14 mouse cellular contexts compared by ENCODE assay signal in the genomic region with DNA sequence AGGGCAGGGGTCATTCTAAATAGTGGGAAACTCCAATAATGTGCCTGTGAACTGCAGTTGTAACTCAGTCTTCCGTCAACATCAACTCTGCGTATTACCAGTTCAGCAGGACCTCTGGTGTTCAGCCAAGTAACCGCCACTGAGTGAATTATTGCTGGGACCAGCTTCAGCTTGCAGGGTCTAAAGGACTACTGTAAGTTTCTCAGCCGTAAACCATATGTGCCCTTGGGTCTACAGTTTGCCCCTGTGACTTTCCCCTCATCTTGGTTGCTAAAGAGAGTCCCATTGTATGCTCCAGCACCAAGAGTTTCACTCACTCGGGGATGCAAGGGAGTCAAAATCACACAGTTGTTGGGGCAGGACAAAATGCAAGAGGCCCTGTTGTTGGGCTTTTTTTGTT.
DNase-seq lines count a peak whose midpoint lies in the region; ATAC-seq and TF ChIP-seq lines count a peak whose summit lies in the region.
"Had no signal": no experiment of that assay in that cellular context is flagged by ENCODE, and none has a peak within 500 bp of the region (broad histone marks: within the 10 kb centered on the region; RNA-seq: fewer than 3 reads in every experiment).

No protein-coding gene starts in this region.

- no peak for TF ChIP-seq POLR2A in kidney, adult 2 months (IDR thresholded peaks at IDR 0.05; ENCODE audit: low read depth, low read length)

- no peak overlapping the region for H3K4me2 ChIP-seq in hindbrain, embryonic 14.5 days (replicated peaks)
- H3K4me2 ChIP-seq: embryonic facial prominence, embryonic 15.5 days; heart, embryonic 15.5 days had no signal

- no peak overlapping the region for H3K4me3 ChIP-seq in kidney, adult 2 months (ENCODE audit: insufficient read depth, low read depth, low read length)
- no peak overlapping the region for H3K4me3 ChIP-seq in hindbrain, embryonic 14.5 days (replicated peaks; ENCODE audit: low read length)
- H3K4me3 ChIP-seq: embryonic facial prominence, embryonic 15.5 days; heart, embryonic 15.5 days had no signal

- no peak overlapping the region for H3K27ac ChIP-seq in kidney, adult 2 months (ENCODE audit: insufficient read depth, low read depth, low read length)
- peak overlapping the region; percentile 59 for H3K27ac ChIP-seq in hindbrain, embryonic 14.5 days
- H3K27ac ChIP-seq: embryonic facial prominence, embryonic 15.5 days; heart, embryonic 15.5 days had no signal

- H3K9ac ChIP-seq in hindbrain, embryonic 14.5 days, result no peak overlapping the region
- H3K9ac ChIP-seq: embryonic facial prominence, embryonic 15.5 days; heart, embryonic 15.5 days had no signal

- H3K4me1 ChIP-seq in kidney, adult 2 months (ENCODE audit: control insufficient read depth, insufficient read depth, low read length), result no peaks in the 10 kb centered on the region
- no peaks in the 10 kb centered on the region for H3K4me1 ChIP-seq in hindbrain, embryonic 14.5 days (replicated peaks; ENCODE audit: control insufficient read depth, insufficient read depth, low read length)
- H3K4me1 ChIP-seq: embryonic facial prominence, embryonic 15.5 days; heart, embryonic 15.5 days had no signal

- no peaks in the 10 kb centered on the region for H3K27me3 ChIP-seq in kidney, adult 2 months (replicated peaks; ENCODE audit: control insufficient read depth, insufficient read depth, low read length)
- H3K27me3 ChIP-seq in hindbrain, embryonic 14.5 days (ENCODE audit: control insufficient read depth, insufficient read depth, low read length), result no peaks in the 10 kb centered on the region
- H3K27me3 ChIP-seq: embryonic facial prominence, embryonic 15.5 days; heart, embryonic 15.5 days had no signal

- no peaks in the 10 kb centered on the region for H3K9me3 ChIP-seq in hindbrain, embryonic 14.5 days (ENCODE audit: control insufficient read depth, low read length)
- H3K9me3 ChIP-seq: embryonic facial prominence, embryonic 15.5 days; heart, embryonic 15.5 days had no signal

- TF ChIP-seq CTCF in kidney, adult 2 months (conservative IDR thresholded peaks at IDR 0.05; ENCODE audit: insufficient read depth, insufficient read length, low read depth, low read length), result no peak

- 21% methylated on average over 5 of the region's 5 CpGs for WGBS in kidney, adult 2 months
- WGBS in hindbrain, embryonic 14.5 days, result 49% methylated on average over 5 of the region's 5 CpGs

- DNase-seq in kidney, postnatal 14 days, result peak; percentile 37
- DNase-seq in kidney, adult 2 months, result no peak
- DNase-seq in urinary bladder, postnatal 25 days (ENCODE audit: low spot score), result peak; percentile 27
- DNase-seq in urinary bladder, postnatal 10 days (ENCODE audit: low spot score), result no peak
- peak; percentile 76 for DNase-seq in hindbrain, embryonic 14.5 days (ENCODE audit: low spot score)
- no peak for DNase-seq in thymus, postnatal 0 days (ENCODE audit: low spot score)
- no peak for DNase-seq in frontal cortex, postnatal 25 days (ENCODE audit: low spot score in 2 of 2)
- DNase-seq: adrenal gland, postnatal 36 days; cerebellum, adult 9-10 months; gastrocnemius, postnatal 14 days; lung, adult 2 months; thymus, postnatal 25 days had no signal

- no peaks in the 10 kb centered on the region for H3K36me3 ChIP-seq in kidney, adult 2 months (ENCODE audit: control insufficient read depth, insufficient read depth, low read length)
- no peaks in the 10 kb centered on the region for H3K36me3 ChIP-seq in hindbrain, embryonic 14.5 days (replicated peaks; ENCODE audit: control insufficient read depth, insufficient read depth)
- H3K36me3 ChIP-seq: embryonic facial prominence, embryonic 15.5 days; heart, embryonic 15.5 days had no signal

- ATAC-seq in hindbrain, embryonic 14.5 days (ENCODE audit: low FRiP score), result peak; percentile 64; the same call in 1 of the 2 replicates

Comparison
In these comparisons a context has a peak if more than half of its experiments do, and no peak if none do; other contexts are left out.
1. DNase-seq: peak in kidney, postnatal 14 days (single experiment), urinary bladder, postnatal 25 days (single experiment) and hindbrain, embryonic 14.5 days (single experiment); none in kidney, adult 2 months (single experiment), urinary bladder, postnatal 10 days (single experiment), thymus, postnatal 0 days (single experiment) and frontal cortex, postnatal 25 days (0 of 2).